23 mouse cellular contexts compared by ENCODE assay signal in genomic region chr1:93691106-93691505, GRCm38 (mm10). TPM values are rescaled to one million over a fixed set of nuclear protein-coding genes. Genes with fewer than 3 reads are reported as not detected.
DNase-seq lines count a peak whose midpoint lies in the region; ATAC-seq and TF ChIP-seq lines count a peak whose summit lies in the region.
"Had no signal": no experiment of that assay in that cellular context is flagged by ENCODE, and none has a peak within 500 bp of the region (broad histone marks: within the 10 kb centered on the region; RNA-seq: fewer than 3 reads in every experiment).

No protein-coding gene starts in this region.

- DNase-seq in frontal cortex, postnatal 36 days (ENCODE audit: low spot score in 2 of 2): no peak
- no peak for DNase-seq in left cerebral cortex, adult 2 months (ENCODE audit: extremely low spot score in 1 of 2, low spot score in 2 of 2)
- DNase-seq in left cerebral cortex, postnatal 10 days (ENCODE audit: extremely low spot score in 1 of 2, low spot score in 2 of 2): no peak
- peak; percentile 43 for DNase-seq in right cerebral cortex, adult 18-20 months
- no peak for DNase-seq in right cerebral cortex, postnatal 10 days (ENCODE audit: low spot score in 2 of 2)
- DNase-seq: adrenal gland, adult 8-10 months; adrenal gland, postnatal 36 days; B cell, adult 2 months; cerebellum, adult 11 months; cerebellum, adult 18-20 months; cerebellum, adult 8-10 months; cerebellum, postnatal 10 days; cerebellum, postnatal 25 days; forebrain, postnatal 0 days had no signal

- no peak overlapping the region for H3K4me3 ChIP-seq in left cerebral cortex, adult 2 months
- H3K4me3 ChIP-seq: embryonic facial prominence, embryonic 10.5 days; embryonic facial prominence, embryonic 12.5 days; forebrain, embryonic 13.5 days; forebrain, embryonic 15.5 days had no signal

- intact Hi-C loops in left cerebral cortex, adult 2 months (cut with DNase I): no loop called here
- intact Hi-C loops in left cerebral cortex, postnatal 10 days (cut with DNase I): no loop called here

- peak overlapping the region; percentile 50; the same call in 1 of the 2 replicates for H3K27ac ChIP-seq in left cerebral cortex, adult 2 months
- H3K27ac ChIP-seq: embryonic facial prominence, embryonic 10.5 days; embryonic facial prominence, embryonic 12.5 days; forebrain, embryonic 13.5 days; forebrain, embryonic 15.5 days had no signal

- peak; percentile 54 for ATAC-seq in frontal cortex, adult (ENCODE audit: low TSS enrichment)
- ATAC-seq: activated CD4-positive, CD25-positive, alpha-beta regulatory T cell, adult 4 months; CD4-positive, CD25-positive, alpha-beta regulatory T cell, adult 4 months; forebrain, embryonic 13.5 days; forebrain, embryonic 15.5 days; forebrain, postnatal 0 days; Patski had no signal

- TF ChIP-seq CTCF in left cerebral cortex, adult 2 months (IDR thresholded peaks at IDR 0.05): no peak

RNA-seq across cellular contexts. Expression of gene Bok, which starts 5.6 kb away (rescaled TPM):
- 10 to 100 TPM; 33.2 to 35.8 TPM for total RNA-seq in left cerebral cortex, adult 2 months (2021)
- 10 to 100 TPM; 25.0 to 26.6 TPM for total RNA-seq in left cerebral cortex, postnatal 10 days (2021)
- total RNA-seq: G1E had no signal

RNA-seq across cellular contexts. Expression of gene Stk25, which starts 32.6 kb away (rescaled TPM):
- 100 to 1,000 TPM; 360 to 388 TPM for total RNA-seq in left cerebral cortex, adult 2 months (2021)
- total RNA-seq in left cerebral cortex, postnatal 10 days (2021): 100 to 1,000 TPM; 390 TPM
